Mouse (Mus musculus) urinary bladder, postnatal 25 days (tissue): ENCODE measurements around the gene Dnajc8.
A peak's percentile ranks its signal among the peaks of the same experiment; 100 is the strongest.
"Not testable (repeated sequence)": the region's sequence is repeated elsewhere in the genome, so short reads cannot be mapped to it uniquely, and the experiment has no call there.

ENCODE experiments used
- DNase-seq: peaks from one replicate; pipeline ENCODE4 v3.0.0; 2022; ENCODE audit warnings: low spot score

Dnajc8 gene

GRCm38 (mm10) chr4:132515369-132516155 is 19.8 kb upstream of the Dnajc8 start:
- DNase-seq, result peak; percentile 78

- no peak for DNase-seq
Measured at GRCm38 (mm10) chr4:132518066-132518465, 17.3 kb upstream of the Dnajc8 start.

- no peak for DNase-seq
Measured at GRCm38 (mm10) chr4:132519188-132519587, 16.2 kb upstream of the Dnajc8 start.

- DNase-seq, result no peak
Measured at GRCm38 (mm10) chr4:132524321-132524741, 11.0 kb upstream of the Dnajc8 start.

- no peak for DNase-seq
Measured at GRCm38 (mm10) chr4:132524808-132525207, 10.5 kb upstream of the Dnajc8 start.

- DNase-seq, result no peak
Measured at GRCm38 (mm10) chr4:132526678-132527077, 8.7 kb upstream of the Dnajc8 start.

GRCm38 (mm10) chr4:132527917-132528522 is 7.3 kb upstream of the Dnajc8 start:
- no peak for DNase-seq

- no peak for DNase-seq
Measured at GRCm38 (mm10) chr4:132529344-132529743, 6.0 kb upstream of the Dnajc8 start.

- no peak for DNase-seq
Measured at GRCm38 (mm10) chr4:132530033-132530804, 5.1 kb upstream of the Dnajc8 start.

GRCm38 (mm10) chr4:132532496-132532895 is 2.9 kb upstream of the Dnajc8 start:
- no peak for DNase-seq

- peak; percentile 78 for DNase-seq
Measured at GRCm38 (mm10) chr4:132532981-132533916, 2.1 kb upstream of the Dnajc8 start, which contains the start of gene Atpif1. TSS of gene Atpif1 (minus strand) at chr4:132533659.

GRCm38 (mm10) chr4:132539481-132539880 is 4.1 kb downstream of the Dnajc8 start:
- DNase-seq, result no peak

GRCm38 (mm10) chr4:132541413-132541812 is 6.1 kb downstream of the Dnajc8 start:
- no peak for DNase-seq

GRCm38 (mm10) chr4:132542724-132543123 is 7.4 kb downstream of the Dnajc8 start:
- no peak for DNase-seq

- peak; percentile 63 for DNase-seq
Measured at GRCm38 (mm10) chr4:132545851-132546250, 10.5 kb downstream of the Dnajc8 start.

GRCm38 (mm10) chr4:132554221-132554620 is 18.9 kb downstream of the Dnajc8 start:
- DNase-seq, result no peak

GRCm38 (mm10) chr4:132554653-132555052 is 19.3 kb downstream of the Dnajc8 start:
- DNase-seq, result no peak

- not testable (repeated sequence) for DNase-seq
Measured at GRCm38 (mm10) chr4:132555550-132555949, 20.2 kb downstream of the Dnajc8 start.

GRCm38 (mm10) chr4:132563261-132563660 is 27.9 kb downstream of the Dnajc8 start:
- DNase-seq, result no peak

GRCm38 (mm10) chr4:132563965-132564364 is 28.6 kb downstream of the Dnajc8 start, which contains the start of gene Ptafr:
TSS of gene Ptafr (plus strand) at chr4:132564067.
- no peak for DNase-seq

GRCm38 (mm10) chr4:132565089-132565747 is 29.9 kb downstream of the Dnajc8 start:
- no peak for DNase-seq
